Mouse (Mus musculus) cerebellum, adult (tissue): ENCODE measurements around the gene Sec31b.

Experiments
- ATAC-seq: cut with Nextera tagmentation; 2 replicates; pipeline ENCODE4 v1.9.2; 2017; ENCODE audit warnings: mild to moderate bottlenecking, moderate library complexity, mixed read lengths; ENCODE audit not compliant: insufficient number of reproducible peaks, low FRiP score, low TSS enrichment

The Sec31b gene

GRCm38 (mm10) chr19:44493128-44493527 lies 52.5 kb downstream of the Sec31b start, which contains the start of gene Wnt8b:
Gene Wnt8b (plus strand): TSS chr19:44493472.
- no peak for ATAC-seq

- no peak for ATAC-seq
Observed at GRCm38 (mm10) chr19:44487266-44487665, 58.4 kb downstream of the Sec31b start.

GRCm38 (mm10) chr19:44476541-44476940 lies 69.1 kb downstream of the Sec31b start:
- ATAC-seq = no peak

- ATAC-seq = no peak
Observed at GRCm38 (mm10) chr19:44475268-44475667, 70.4 kb downstream of the Sec31b start.

- ATAC-seq = peak; percentile 66; the same call in 1 of the 2 replicates
Observed at GRCm38 (mm10) chr19:44474158-44474557, 71.5 kb downstream of the Sec31b start.
